Mouse (Mus musculus) G1E-ER4 (cell line): ENCODE measurements around the gene Ifitm6. TPM values are rescaled to one million over a fixed set of nuclear protein-coding genes. Genes with fewer than 3 reads are reported as not detected.

Experiments
- GATA1 ChIP-seq: IDR thresholded peaks from one replicate; pipeline ENCODE4 v1.8.0; 2012; ENCODE audit warnings: low read length, inconsistent platforms
- polyA plus RNA-seq: library from polyadenylated mRNA; stranded (reverse); fragments of >175 nt; gene quantifications from 2 replicates; pipeline ENCODE4 v1.2.3, GENCODE M21; 2012

The Ifitm6 gene
- polyA plus RNA-seq, 1 experiment: not detected

GRCm38 (mm10) chr7:141024865-141025838 is 7.4 kb upstream of the Ifitm6 start:
- no peak for TF ChIP-seq GATA1

- TF ChIP-seq GATA1: no peak
Measured at GRCm38 (mm10) chr7:141021489-141022449, 4.0 kb upstream of the Ifitm6 start.

GRCm38 (mm10) chr7:141019028-141019427 is 1.3 kb upstream of the Ifitm6 start:
- TF ChIP-seq GATA1: no peak

GRCm38 (mm10) chr7:141016707-141017697 is 722 bp downstream of the Ifitm6 start:
- TF ChIP-seq GATA1: no peak

GRCm38 (mm10) chr7:141011238-141011770 is 6.4 kb downstream of the Ifitm6 start:
- TF ChIP-seq GATA1: no peak

GRCm38 (mm10) chr7:141010593-141010992 is 7.1 kb downstream of the Ifitm6 start, which contains the start of gene Ifitm3:
Gene Ifitm3, minus strand, starts transcription at chr7:141010770.
- no peak for TF ChIP-seq GATA1

GRCm38 (mm10) chr7:141009665-141010064 is 8.1 kb downstream of the Ifitm6 start:
- no peak for TF ChIP-seq GATA1

GRCm38 (mm10) chr7:141008938-141009660 is 8.6 kb downstream of the Ifitm6 start:
- TF ChIP-seq GATA1: no peak

- no peak for TF ChIP-seq GATA1
Measured at GRCm38 (mm10) chr7:141008312-141008761, 9.4 kb downstream of the Ifitm6 start.

GRCm38 (mm10) chr7:141006914-141007313 is 10.8 kb downstream of the Ifitm6 start:
- TF ChIP-seq GATA1: no peak

- no peak for TF ChIP-seq GATA1
Measured at GRCm38 (mm10) chr7:141006446-141006845, 11.3 kb downstream of the Ifitm6 start.

GRCm38 (mm10) chr7:141003248-141004010 is 14.3 kb downstream of the Ifitm6 start:
- TF ChIP-seq GATA1: no peak
